Mouse (Mus musculus): ENCODE measurements at regions not wholly inside any gene's neighbourhood (a gene's known extent, or its start where the extent isn't known, plus 50 kb on each side); places are given as distances from the start of the nearest gene placed in this dataset.

DNA sequence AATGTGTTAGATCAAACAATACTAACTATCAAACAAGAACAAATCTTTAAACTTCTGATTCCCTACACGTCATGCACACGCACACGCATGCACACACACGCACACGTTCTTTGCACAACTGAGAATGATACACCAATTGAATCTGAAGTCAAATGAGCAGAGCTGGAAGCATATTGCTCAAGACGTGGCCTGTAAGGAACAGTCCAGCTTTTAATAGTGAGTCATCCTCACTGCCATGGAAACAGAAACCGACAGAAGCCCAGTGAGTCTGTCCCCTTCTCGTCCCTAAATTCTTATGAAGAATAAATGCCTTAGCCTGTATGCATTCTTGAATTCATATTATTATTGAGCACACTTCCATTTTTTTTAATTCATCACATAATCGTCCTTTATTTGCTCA is 75.7 kb upstream of the Magi3 start:
- peak in 1 of 2 experiments; percentile 3 for DNase-seq (ENCODE audit: low spot score in 2 of 2)

DNA sequence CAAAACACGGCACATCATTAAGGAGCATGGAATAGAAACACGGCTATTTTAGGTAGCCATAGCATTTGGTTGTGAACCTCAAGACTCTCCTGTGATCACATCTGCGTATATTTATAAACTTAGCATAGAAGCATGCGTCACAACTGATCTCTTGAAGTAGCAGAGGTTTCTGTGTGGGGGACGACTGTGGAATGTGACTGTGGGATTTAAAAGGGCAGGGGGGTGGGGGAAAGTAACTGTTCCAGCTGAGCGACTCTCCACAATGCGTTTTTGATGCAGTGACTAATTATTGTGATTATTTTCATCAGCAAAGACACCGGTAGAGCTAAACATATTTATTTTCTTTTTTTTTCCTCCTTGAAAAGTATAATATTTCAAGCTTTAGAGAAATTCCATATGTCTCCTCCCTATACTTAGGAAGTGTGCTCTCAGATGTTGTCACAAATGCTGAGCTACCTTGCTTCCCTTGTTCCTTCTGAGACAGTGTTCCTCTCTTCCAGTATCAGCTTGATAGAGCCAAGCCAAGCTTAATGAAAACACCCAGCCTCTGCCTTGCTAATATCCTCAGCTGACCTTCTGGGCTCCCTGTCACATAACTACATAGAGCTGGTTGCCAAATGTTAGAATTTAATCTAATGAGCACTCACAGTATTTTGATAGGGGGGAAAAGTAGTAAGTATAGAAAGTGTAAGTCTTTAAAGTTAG is 75.0 kb upstream of the Magi3 start:
- no peak for DNase-seq (ENCODE audit: low spot score in 2 of 2)

DNA sequence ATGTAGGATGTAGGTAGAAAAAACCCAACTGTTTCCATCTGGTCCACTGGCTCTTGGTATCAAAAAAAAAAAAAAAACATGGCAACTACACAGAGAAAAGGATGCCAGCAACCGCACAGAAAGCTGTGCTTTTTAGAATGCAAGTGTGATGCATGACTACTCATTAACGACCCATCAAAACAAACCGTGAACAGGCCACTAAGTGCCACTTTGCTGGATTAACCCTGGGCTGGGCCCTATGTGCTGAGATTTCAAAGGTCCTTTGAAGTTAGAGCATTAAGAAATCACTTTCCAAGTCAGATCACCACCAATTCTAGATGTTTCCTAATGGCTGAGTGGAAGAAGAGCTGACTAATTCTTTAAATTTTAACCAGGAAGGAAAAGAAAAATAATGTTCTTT is 73.7 kb upstream of the Magi3 start:
- DNase-seq (ENCODE audit: low spot score in 2 of 2): no peak

- no peak for DNase-seq (ENCODE audit: low spot score in 2 of 2)
Observed at GRCm38 (mm10) chr3:104288970-104289680, 69.0 kb upstream of the Magi3 start.

DNA sequence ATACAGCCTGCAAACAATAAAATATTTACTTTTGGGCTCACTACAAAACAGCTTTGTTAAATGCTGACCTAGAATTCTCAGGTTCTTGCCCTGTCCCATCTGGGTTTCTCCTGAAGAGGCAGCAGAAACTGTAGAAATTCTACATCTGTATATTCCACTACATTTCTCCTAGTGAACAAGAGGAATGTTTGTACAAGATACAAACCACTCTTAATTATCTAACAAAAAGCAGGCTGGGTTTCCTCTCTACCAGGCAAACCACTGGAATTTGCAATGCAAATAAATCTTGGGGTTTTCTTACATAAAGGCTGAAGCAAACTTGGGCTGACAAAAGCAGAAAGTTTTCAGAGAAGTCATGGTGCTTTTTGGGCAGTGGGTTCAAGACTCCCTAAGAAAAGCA is 67.7 kb upstream of the Magi3 start:
- no peak for DNase-seq (ENCODE audit: low spot score in 2 of 2)

GRCm38 (mm10) chr3:104284961-104285360 is 64.8 kb upstream of the Magi3 start:
- no peak for DNase-seq (ENCODE audit: low spot score in 2 of 2)

DNA sequence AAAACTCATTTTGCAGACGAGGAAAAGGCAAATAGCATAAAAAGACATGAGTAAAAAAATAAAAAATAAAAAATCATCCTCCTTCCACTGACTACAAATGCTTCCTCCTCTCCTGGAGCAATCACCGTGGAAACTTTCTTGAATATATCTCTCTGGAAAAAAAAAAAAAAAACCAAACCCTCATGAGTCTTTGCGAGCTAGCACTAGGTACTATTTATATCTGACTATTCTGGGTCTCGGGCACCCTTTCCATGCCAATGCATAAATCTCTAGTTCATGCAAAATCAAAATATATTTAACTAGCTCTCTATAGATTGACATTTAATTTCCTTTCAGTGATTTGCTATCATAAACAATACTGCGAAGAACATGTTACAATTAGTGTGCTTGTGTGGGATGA is 63.7 kb upstream of the Magi3 start:
- DNase-seq (ENCODE audit: low spot score in 2 of 2): no peak

- no peak for DNase-seq (ENCODE audit: low spot score in 2 of 2)
Observed at GRCm38 (mm10) chr3:104279505-104279904, 59.3 kb upstream of the Magi3 start.

- no peak for DNase-seq (ENCODE audit: low spot score in 2 of 2)
Observed at GRCm38 (mm10) chr3:104274718-104275302, 54.6 kb upstream of the Magi3 start.

DNA sequence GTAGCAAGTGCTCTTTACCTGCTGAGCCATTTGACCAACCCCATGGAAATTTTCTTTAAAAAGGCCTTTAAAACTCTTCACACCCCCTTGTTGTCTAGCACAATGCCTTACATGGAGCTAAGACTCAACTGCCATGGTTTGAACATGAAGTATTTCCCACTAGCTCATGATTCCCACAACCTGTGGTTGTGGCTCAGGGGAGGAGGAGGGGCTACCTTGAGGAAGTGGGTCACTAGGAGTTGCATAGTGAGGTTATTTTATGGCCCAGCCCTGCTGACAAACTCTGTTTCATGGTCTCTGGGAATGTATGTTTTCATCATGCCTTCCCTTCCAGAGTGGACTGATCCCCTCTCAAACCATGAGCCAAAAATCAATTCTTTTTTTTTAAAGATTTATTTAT is 53.9 kb upstream of the Magi3 start:
- DNase-seq (ENCODE audit: low spot score in 2 of 2): no peak

All from adrenal gland, adult 18-20 months (tissue).